Mouse (Mus musculus): Measurements from ENCODE around the gene U2af1.
A peak's percentile ranks its signal among the peaks of the same experiment; 100 is the strongest.

U2af1 gene

GRCm38 (mm10) chr17:31662855-31663254 is 4.2 kb upstream of the U2af1 start:
- DNase-seq (ENCODE audit: low read depth, low spot score) = no peak

DNA sequence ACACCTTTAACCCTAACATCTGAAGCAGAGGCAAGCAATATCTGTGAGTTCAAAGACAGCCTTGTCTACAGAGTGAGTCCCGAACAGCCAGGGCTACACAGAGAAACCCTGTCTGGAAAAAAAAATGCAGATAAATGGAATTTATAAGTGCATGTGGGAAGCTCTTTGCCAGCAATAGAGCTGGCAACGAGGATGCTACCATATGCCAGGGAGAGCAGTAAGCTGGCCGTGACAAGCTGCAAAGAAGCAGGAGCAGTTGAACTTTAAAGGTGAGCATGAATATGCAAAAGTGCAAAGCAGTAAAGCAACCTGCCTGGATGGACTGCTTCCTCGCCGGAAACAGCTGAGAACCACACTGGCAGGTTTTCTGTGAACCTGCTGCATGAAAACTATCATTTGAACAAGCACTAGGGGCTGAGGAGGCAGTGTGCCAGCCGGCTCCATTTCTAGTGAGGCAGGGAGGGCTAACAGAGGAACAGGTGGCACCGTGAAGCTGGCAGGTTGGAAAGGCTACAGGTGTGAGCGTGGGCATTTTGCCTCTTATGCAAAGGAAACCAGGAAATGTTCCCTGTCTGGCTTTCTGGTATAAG is 2.1 kb upstream of the U2af1 start:
- no peak for DNase-seq (ENCODE audit: low read depth, low spot score)

GRCm38 (mm10) chr17:31658136-31658467 is 590 bp downstream of the U2af1 start:
- DNase-seq (ENCODE audit: low read depth, low spot score) = no peak

DNA sequence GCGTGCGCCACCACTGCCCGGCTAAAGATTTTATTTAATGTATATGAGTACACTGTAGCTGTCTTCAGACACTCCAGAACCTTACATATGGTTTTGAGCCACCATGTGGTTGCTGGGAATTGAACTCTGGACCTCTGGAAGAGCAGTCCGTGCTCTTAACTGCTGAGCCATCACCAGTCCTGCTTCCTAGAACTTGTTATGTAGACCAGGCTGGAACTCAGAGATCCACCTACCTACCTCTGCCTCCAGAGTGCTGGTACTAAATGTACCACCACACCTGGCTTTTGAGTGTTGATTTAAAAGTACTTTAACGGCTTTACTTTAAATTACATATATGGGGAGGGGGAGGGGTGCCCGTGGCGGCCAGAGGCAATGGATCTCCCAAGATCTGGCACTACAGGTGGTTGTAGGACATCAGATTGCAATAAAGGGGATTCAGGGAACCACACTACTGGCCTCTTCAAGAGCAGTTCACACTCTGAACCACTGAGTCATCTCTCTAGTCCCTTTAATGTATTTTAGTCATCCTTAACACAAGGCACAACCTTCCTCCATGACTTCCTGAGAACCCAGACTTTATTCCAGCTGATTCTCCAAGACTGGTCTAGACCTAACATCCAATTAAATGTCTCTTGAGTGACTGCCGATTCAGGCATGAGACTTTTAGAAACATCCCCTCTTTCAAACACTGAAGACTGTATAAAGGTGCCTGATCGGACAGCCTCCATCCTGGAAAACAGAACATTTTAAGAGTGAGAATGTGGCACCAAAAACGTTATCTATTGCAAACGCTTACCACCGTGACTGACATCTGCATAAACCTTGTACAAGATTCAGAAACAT is 1.3 kb downstream of the U2af1 start:
- DNase-seq (ENCODE audit: low read depth, low spot score) = no peak

GRCm38 (mm10) chr17:31656682-31657081 is 2.0 kb downstream of the U2af1 start:
- no peak for DNase-seq (ENCODE audit: low read depth, low spot score)

- no peak for DNase-seq (ENCODE audit: low read depth, low spot score)
Measured at GRCm38 (mm10) chr17:31655366-31655765, 3.3 kb downstream of the U2af1 start.

DNA sequence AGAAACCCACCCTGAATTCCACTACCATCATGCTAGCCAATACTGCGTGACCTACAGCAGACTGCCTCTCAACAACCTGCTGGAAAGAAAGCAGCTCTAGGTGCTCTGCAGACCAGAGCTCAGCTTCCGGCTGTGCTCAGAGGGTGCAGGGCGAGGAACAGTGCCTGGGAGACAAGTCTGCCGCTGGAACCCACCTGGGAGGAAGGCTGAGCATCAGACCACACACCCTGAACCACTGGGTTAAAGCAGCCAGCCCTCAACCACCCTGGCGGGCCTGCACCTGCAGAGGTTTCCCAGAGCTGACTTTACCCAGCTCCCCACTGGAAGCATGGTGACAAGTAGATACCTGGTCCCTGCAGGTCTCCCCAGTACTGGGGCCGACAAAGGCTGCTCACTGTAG is 5.4 kb downstream of the U2af1 start:
- no peak for DNase-seq (ENCODE audit: low read depth, low spot score)

DNA sequence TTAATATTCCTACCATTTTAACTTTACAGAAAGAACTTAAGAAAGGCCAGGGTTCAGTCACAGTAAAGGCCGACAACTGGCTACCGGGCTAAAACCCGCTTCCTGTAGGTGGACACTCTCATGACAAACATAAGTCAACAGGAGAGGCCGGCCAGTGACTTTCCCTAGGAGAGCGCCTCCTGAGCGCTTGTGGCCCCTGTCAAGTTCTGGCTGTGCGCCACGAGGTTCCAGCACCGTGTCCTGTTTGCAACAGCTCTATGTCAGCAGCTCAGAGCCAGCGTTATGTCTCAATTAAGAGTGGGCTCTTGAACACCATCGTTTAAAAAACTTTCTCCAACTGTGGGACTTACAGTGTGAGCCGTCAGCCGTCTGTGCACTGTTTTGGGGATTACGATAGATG is 6.5 kb downstream of the U2af1 start:
- no peak for DNase-seq (ENCODE audit: low read depth, low spot score)

DNA sequence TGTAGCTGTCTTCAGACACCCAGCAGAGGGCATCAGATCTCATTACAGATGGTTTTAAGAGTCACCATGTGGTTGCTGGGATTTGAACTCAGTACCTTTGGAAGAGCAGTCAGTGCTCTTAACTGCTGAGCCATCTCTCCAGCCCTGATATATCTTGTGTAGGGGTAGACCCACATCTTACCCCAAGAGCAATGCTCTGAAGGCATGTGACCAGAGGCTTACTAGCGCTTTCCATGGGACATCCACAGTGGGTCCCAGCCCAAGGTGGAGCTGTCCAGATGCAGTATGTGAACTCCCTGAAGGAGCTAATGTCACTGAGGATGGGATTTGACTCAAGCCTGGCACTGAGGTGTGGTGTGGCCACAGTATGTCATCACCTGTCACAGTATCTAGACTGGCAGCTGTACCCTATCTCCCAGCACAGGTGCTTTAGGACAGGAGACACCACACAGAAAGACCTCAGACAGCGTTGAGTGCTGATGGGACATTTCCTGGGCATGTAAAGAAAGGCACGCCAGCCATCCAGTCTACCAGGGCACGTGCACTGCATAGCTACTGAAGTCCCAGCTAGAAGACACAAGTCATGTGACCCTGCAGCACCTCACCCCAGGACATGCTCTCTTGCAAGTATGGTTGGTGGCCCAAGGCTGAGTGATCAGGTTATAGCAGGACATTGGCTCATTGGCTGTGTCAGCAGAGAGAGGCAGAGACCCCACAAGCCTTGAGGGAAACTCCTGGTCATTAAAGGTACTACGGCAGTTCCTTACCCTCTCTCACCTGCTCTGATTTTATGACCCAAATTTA is 12.3 kb downstream of the U2af1 start:
- DNase-seq (ENCODE audit: low read depth, low spot score) = no peak

DNA sequence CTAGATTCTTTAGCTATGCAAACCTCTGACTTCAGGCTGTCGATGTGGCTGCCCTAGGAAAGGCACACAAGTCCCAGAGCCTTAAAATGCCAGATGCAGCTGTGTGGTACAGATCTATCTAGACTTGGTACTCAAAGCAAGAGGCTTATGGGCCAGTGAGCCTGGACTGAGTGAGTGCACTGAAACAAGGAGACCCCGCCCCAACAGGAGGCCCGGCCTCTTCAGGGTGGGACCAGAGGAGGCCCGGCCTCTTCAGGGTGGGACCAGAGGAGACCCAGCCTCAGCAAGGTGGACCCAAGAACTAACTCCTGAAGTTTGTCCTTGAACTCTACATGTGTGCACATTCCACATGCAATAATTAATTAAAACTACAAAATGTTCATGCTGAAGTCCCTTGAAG is 15.8 kb downstream of the U2af1 start:
- DNase-seq (ENCODE audit: low read depth, low spot score) = no peak

GRCm38 (mm10) chr17:31642331-31642730 is 16.4 kb downstream of the U2af1 start:
- DNase-seq (ENCODE audit: low read depth, low spot score) = no peak

DNA sequence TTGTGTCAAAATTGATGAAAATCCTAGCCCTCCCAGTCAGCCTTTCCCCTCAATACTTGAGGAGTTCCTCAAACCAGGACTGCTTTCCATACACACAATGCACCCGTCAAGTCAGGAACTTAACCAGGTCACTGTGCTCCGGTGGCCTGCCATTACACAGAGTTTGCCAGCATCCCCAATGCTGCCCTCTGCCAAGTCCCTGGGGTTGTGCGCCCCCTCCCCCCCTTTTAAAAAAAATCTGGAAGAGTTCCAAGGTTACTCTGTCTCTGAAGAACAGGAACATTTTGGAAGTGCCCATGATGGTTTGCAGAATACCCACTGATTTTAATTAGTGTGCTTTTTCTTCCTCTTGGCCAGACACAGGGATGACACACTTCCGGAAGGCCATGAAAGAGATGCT is 19.0 kb downstream of the U2af1 start:
- no peak for DNase-seq (ENCODE audit: low read depth, low spot score)

GRCm38 (mm10) chr17:31637866-31638570 is 20.7 kb downstream of the U2af1 start:
- no peak for DNase-seq (ENCODE audit: low read depth, low spot score)

DNA sequence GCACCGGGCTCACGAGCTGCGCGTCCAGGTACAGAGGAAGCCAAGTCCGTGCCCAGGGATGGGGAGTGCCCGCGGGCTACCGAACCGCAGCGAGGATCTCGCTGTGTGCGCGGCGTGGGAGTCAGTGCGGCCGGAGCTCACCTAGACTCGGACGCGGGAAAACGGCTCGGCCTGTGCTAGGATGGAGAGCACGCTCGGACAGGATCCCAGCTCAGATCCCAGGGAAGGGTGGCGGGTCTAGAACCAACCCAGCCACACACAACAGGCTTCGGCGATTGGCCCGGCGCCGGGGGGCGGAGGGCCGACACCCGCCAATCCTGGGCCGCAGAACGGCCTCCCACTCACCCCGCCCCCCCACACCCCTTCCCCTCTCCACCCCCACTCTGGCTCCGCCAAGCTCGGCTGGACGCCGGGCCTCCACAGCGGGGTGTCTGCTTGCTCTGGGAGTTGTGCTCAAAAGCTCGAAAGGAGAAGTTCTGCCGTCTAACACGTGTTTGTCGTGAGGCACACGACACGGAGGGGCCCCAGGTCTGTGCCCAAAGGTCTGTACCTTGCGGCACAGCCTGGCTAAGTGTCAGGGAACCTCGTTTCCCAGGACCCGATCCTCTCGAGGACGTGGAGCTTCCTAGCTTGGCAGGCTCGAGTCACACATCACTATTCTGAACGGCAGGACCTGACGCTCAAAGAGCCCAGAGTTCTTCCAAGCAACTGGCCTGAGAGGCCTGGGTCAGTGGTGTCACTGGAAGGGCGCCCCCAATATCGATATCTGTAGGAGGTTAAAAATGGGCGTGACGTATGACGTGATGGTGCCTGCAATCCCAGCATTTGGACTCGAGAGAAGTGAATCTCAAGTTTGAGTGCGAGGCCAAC is 21.5 kb downstream of the U2af1 start, which contains the start of gene Cbs:
Cbs (minus strand) TSS at position 297 of the 870 bp plus-strand sequence.
- peak; percentile 32 for DNase-seq (ENCODE audit: low read depth, low spot score)

GRCm38 (mm10) chr17:31636277-31636941 is 22.3 kb downstream of the U2af1 start:
- DNase-seq (ENCODE audit: low read depth, low spot score) = no peak

DNA sequence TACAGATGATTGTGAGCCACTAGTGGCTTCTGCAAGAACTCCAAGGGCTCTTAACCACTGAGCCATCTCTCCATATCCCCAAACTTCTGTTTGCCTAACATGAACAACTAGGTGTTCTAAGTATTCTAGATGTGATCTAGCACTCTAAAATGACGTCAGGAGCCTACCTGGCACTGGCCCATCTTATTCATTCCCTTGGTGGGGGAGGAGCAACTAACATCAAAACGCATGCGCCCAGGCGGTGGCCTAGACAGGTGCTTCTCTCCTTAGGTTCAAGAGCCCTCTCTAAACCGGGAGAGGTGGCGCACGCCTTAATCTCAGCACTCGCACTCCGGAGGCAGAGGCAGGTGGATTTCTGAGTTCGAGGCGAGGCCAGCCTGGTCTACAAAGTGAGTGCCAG is 22.9 kb downstream of the U2af1 start:
- no peak for DNase-seq (ENCODE audit: low read depth, low spot score)

GRCm38 (mm10) chr17:31634896-31635295 is 23.8 kb downstream of the U2af1 start:
- DNase-seq (ENCODE audit: low read depth, low spot score) = no peak

GRCm38 (mm10) chr17:31633007-31633406 is 25.7 kb downstream of the U2af1 start:
- no peak for DNase-seq (ENCODE audit: low read depth, low spot score)

- DNase-seq (ENCODE audit: low read depth, low spot score) = no peak
Measured at GRCm38 (mm10) chr17:31631081-31631800, 27.5 kb downstream of the U2af1 start.

DNA sequence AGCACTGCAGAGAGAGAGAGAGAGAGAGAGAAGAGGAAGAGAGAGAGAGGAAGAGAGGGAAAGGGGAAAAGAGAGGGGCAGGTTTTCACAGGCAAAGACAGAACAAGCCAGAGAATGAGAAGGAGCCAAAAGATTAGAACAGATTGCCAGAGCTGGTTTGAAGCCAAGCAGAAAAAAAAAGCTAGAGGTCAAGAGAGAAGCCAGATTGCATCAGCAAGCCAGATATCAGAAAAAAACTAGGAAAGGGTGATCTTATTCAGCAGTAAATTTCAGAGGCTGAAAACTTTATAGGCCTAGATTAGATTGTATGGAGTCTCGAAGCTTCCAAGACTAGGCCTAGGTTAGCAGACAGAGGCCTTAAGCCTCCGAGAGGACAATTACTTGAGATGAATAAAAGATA is 30.7 kb downstream of the U2af1 start:
- no peak for DNase-seq (ENCODE audit: low read depth, low spot score)

Measured in embryo, embryonic 11.5 days (tissue).